Mouse (Mus musculus): ENCODE results near the gene Lin9.

Lin9 gene

GRCm38 (mm10) chr1:180707813-180708212 lies 66.9 kb downstream of the Lin9 start:
- DNase-seq (ENCODE audit: low spot score in 2 of 2): no peak

GRCm38 (mm10) chr1:180708935-180709776 lies 68.2 kb downstream of the Lin9 start:
- no peak for DNase-seq (ENCODE audit: low spot score in 2 of 2)

- DNase-seq (ENCODE audit: low spot score in 2 of 2): no peak
Observed at GRCm38 (mm10) chr1:180718756-180719155, 77.8 kb downstream of the Lin9 start.

- DNase-seq (ENCODE audit: low spot score in 2 of 2): no peak
Observed at GRCm38 (mm10) chr1:180719483-180719882, 78.5 kb downstream of the Lin9 start.

GRCm38 (mm10) chr1:180719951-180720689 lies 79.2 kb downstream of the Lin9 start:
- peak; percentile 83 to 84 for DNase-seq (ENCODE audit: low spot score in 2 of 2)

- no peak for DNase-seq (ENCODE audit: low spot score in 2 of 2)
Observed at GRCm38 (mm10) chr1:180722608-180723007, 81.7 kb downstream of the Lin9 start.

- DNase-seq (ENCODE audit: low spot score in 2 of 2): no peak
Observed at GRCm38 (mm10) chr1:180723701-180724238, 82.8 kb downstream of the Lin9 start.

GRCm38 (mm10) chr1:180725704-180726179 lies 84.8 kb downstream of the Lin9 start, which contains the start of gene Acbd3:
Acbd3 (plus strand) TSS chr1:180726043.
- peak; percentile 91 for DNase-seq (ENCODE audit: low spot score in 2 of 2)

- no peak for DNase-seq (ENCODE audit: low spot score in 2 of 2)
Observed at GRCm38 (mm10) chr1:180726183-180726582, 85.2 kb downstream of the Lin9 start.

- no peak for DNase-seq (ENCODE audit: low spot score in 2 of 2)
Observed at GRCm38 (mm10) chr1:180729231-180729630, 88.3 kb downstream of the Lin9 start.
